Mouse (Mus musculus) forebrain, embryonic 15.5 days (tissue): ENCODE results near the gene Got1. TPM values are rescaled to one million over a fixed set of nuclear protein-coding genes. Genes with fewer than 3 reads are reported as not detected.
"Not testable (repeated sequence)": the region's sequence is repeated elsewhere in the genome, so short reads cannot be mapped to it uniquely, and the experiment has no call there.

Experiments used
- ATAC-seq: fragments of 200-750 bp; cut with Nextera tagmentation; replicated peaks from 2 replicates; pipeline ENCODE4 v1.8.0; 2017; ENCODE audit warnings: mild to moderate bottlenecking, moderate TSS enrichment, moderate library complexity
- H3K27ac ChIP-seq: fragments of 300-500 bp; sonication (generic); replicated peaks from 2 replicates; pipeline ENCODE4 v1.5.1; 2015; ENCODE audit warnings: mild to moderate bottlenecking, inconsistent platforms
- H3K27me3 ChIP-seq: fragments of 300-500 bp; sonication (generic); 2 replicates; pipeline ENCODE4 v1.6.1; 2015; ENCODE audit warnings: inconsistent platforms
- H3K36me3 ChIP-seq: fragments of 300-500 bp; sonication (generic); 2 replicates; pipeline ENCODE4 v1.6.1; 2015; ENCODE audit warnings: mild to moderate bottlenecking, inconsistent platforms
- H3K4me1 ChIP-seq: fragments of 300-500 bp; sonication (generic); 2 replicates; pipeline ENCODE4 v1.6.1; 2015; ENCODE audit warnings: inconsistent platforms
- H3K4me2 ChIP-seq: fragments of 300-500 bp; sonication (generic); replicated peaks from 2 replicates; pipeline ENCODE4 v1.6.1; 2015; ENCODE audit warnings: mild to moderate bottlenecking, inconsistent platforms
- H3K4me3 ChIP-seq: fragments of 300-500 bp; sonication (generic); 2 replicates; pipeline ENCODE4 v1.5.1; 2015; ENCODE audit warnings: mild to moderate bottlenecking, inconsistent platforms
- H3K9ac ChIP-seq: fragments of 300-500 bp; sonication (generic); replicated peaks from 2 replicates; pipeline ENCODE4 v1.6.1; 2015; ENCODE audit warnings: mild to moderate bottlenecking, inconsistent platforms
- H3K9me3 ChIP-seq: fragments of 300-500 bp; sonication (generic); 2 replicates; pipeline ENCODE4 v1.6.1; 2016; ENCODE audit warnings: inconsistent platforms
- WGBS: fragments of 180-500 bp; shearing (Covaris S2); methylation state at CpG from one replicate; pipeline ENCODE4 v1.1.7; 2015; ENCODE audit warnings: mixed read lengths; 5-methylcytosine and 5-hydroxymethylcytosine counted together
- polyA plus RNA-seq: library from polyadenylated mRNA; unstranded; fragments of >200 nt; fragmentation: Nextera tagmentation; extraction: Ambion mirVana; gene quantifications from 2 replicates; pipeline ENCODE4 v1.2.1, GENCODE M21; 2015

The Got1 gene
- polyA plus RNA-seq, 1 experiment from 2014 or later, result 75.6 TPM

DNA sequence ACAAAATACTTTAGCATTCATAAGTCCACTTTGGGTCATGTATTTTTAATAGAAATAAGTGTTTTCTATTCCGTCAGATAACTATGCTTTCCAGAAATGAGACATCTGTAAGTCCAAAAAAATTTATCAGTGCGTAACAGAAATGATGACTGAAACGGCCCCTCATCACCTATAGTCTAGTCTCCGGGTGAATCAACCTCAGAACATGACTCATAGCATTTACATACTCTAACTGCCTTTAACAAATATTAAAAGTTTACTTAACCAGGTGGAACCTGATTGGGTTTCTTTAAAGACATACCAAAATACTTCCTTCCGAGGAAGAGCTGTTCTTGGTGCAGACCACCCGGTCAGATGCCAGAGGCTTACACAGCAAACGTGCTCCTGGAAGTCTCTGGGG lies 6.1 kb downstream of the Got1 start:
- no peak for ATAC-seq
- Histone ChIP-seq H3K4me2 (no peak overlapping the region), H3K36me3 (peaks cover 13% of the 10 kb centered on the region)

DNA sequence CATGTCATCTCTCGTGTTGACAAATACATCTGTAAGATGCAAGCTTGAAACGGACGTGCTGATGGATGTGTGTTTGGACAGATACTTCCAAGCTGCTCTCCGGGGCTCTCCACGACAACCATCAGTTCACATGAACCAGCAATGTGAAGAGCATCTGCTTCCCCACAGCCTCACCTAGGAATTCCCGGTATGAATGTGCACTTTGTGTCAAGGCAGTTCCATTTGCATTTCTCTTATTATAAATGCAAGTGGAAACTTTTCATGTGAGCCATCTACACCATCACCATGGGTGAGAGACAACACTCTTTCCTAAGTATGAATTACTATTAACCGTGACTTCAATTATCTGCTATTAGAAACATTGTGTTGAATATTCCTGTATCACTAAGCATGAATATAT lies 6.6 kb downstream of the Got1 start:
- H3K27ac ChIP-seq, result no peak overlapping the region
- ATAC-seq, result no peak
- H3K27me3 ChIP-seq, result no peaks in the 10 kb centered on the region
- WGBS, result 62% methylated on average over 7 of the region's 7 CpGs
- peaks cover 33% of the 10 kb centered on the region for H3K4me1 ChIP-seq
- no peak overlapping the region for H3K4me2 ChIP-seq
- H3K9me3 ChIP-seq, result no peaks in the 10 kb centered on the region
- no peak overlapping the region for H3K4me3 ChIP-seq
- peaks cover 13% of the 10 kb centered on the region for H3K36me3 ChIP-seq
- no peak overlapping the region for H3K9ac ChIP-seq

More for the DNA sequence above, 6.1 kb downstream of the Got1 start:
- H3K9me3 ChIP-seq, result no peaks in the 10 kb centered on the region
- H3K27ac ChIP-seq, result no peak overlapping the region
- peaks cover 36% of the 10 kb centered on the region for H3K4me1 ChIP-seq
- no peaks in the 10 kb centered on the region for H3K27me3 ChIP-seq
- H3K9ac ChIP-seq, result no peak overlapping the region
- no peak overlapping the region for H3K4me3 ChIP-seq
- WGBS, result 87% methylated on average over 7 of the region's 7 CpGs

DNA sequence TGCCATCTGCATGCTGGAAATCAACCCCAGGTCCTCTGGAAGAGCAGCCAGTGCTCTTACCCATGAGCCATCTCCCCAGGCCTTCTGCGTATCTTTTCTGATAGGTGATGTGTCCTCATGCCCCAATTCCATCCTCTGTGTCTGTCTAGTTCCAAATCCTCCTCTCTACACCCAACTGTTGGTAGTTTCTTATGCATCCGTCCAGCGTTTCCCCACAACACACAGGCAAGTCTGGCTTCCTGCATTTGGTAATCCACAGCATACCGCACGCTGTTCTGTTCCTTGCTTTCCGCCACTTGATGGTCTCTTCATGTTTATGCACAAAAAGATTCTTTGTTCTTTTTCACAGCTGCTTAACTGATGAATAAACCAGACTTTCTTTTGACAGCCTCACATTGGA lies 7.1 kb downstream of the Got1 start:
- Histone ChIP-seq H3K27me3 (no peaks in the 10 kb centered on the region), H3K36me3 (peaks cover 13% of the 10 kb centered on the region), H3K4me2 (no peak overlapping the region; the same call in 1 of the 2 replicates), H3K4me1 (peaks cover 28% of the 10 kb centered on the region), H3K4me3 (no peak overlapping the region), H3K9me3 (no peaks in the 10 kb centered on the region), H3K9ac (no peak overlapping the region), H3K27ac (no peak overlapping the region)
- ATAC-seq, result no peak
- WGBS, result 55% methylated on average over 6 of the region's 6 CpGs

DNA sequence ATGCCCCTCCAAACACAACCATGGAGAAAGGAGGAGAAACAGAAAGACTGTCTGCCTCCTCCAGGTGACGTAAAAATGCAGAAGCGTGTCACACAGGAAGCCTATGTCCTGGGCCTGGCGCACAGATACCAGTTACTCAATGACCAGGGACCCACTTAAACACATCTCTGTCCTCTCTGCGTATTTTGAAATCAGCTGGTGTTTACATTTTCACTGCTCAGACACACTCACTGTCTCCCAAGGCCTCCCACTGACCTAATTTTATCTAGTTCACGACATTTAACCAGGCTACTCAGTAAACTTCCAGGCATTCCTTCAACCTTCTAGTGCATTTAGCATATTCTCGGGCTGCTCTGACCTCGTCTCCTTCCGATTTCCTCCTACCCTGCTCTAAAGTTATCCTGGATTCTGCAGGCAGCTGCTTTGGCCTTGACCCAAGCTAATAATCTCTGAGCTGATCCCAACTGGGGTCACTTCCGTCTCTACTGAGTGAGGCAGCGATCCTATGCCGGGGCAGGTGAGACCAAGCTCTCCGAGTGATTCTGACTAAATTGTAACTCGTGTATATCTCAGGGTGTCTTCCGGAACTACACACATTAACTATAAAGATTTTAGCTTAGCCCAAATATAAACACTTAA lies 7.9 kb downstream of the Got1 start:
- no peak overlapping the region for H3K27ac ChIP-seq
- H3K27me3 ChIP-seq, result no peaks in the 10 kb centered on the region
- H3K4me1 ChIP-seq, result peaks cover 20% of the 10 kb centered on the region
- WGBS, result 89% methylated on average over 14 of the region's 14 CpGs
- peaks cover 15% of the 10 kb centered on the region for H3K36me3 ChIP-seq
- H3K4me3 ChIP-seq, result no peak overlapping the region
- no peak overlapping the region for H3K9ac ChIP-seq
- H3K4me2 ChIP-seq, result no peak overlapping the region
- ATAC-seq, result no peak
- no peaks in the 10 kb centered on the region for H3K9me3 ChIP-seq

DNA sequence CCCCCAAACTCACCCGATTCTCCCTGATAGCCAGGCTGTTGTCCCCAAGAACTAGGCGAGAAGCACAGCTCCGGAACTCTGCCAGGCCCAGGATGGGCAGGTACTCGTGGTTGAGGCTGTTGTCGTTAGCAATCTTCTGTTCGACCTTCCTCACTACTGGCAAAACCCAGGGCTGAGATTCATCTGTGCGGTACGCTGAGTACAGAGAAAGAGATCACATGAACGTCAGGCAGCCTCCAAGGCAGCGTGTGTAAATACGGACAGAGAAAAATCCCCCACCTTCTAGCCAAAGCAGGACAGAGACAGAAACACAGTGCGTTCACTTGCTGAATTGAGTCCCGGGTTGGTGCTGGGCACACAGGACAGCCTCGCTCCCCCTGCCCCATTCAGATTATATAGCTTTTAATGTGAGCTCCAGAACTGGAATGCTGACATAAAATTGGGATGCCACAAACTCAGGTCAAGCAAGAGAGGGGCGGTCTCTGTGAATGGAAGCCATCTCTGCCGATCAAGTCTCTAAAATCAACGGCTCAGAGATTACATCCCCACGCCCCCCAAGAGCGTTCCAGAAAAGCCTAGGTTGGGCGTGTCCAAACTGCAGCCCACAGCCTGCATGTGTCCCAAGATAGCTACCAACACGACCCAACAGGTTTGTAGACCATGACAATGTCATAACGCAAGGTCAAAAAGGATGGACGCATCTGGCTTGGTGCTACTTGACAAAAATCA lies 8.6 kb downstream of the Got1 start:
- no peak overlapping the region for H3K4me3 ChIP-seq
- H3K4me1 ChIP-seq, result peaks cover 13% of the 10 kb centered on the region
- no peaks in the 10 kb centered on the region for H3K27me3 ChIP-seq
- H3K27ac ChIP-seq, result no peak overlapping the region
- no peaks in the 10 kb centered on the region for H3K9me3 ChIP-seq
- H3K4me2 ChIP-seq, result no peak overlapping the region
- H3K36me3 ChIP-seq, result peaks cover 22% of the 10 kb centered on the region
- ATAC-seq, result no peak
- no peak overlapping the region for H3K9ac ChIP-seq
- WGBS, result 94% methylated on average over 23 of the region's 23 CpGs

DNA sequence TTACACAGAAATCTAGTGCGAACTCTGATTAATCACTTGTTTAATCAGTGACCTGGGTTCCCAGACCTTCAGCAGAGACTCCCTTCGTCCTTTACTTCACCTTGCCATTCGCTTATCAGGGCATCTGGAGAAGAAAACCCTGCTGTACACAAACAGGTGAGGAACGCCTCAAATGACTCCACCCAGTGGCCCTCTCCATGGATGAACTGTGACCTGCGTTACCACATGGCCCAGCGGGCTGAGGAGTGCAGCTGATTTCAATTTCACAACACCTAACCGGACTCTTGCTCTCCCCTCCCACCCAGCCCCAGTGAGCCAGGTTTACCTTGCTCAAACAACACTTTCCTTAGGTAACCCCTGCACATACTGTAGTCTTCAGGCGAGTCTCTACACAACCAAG lies 10.5 kb downstream of the Got1 start:
- H3K9ac ChIP-seq, result no peak overlapping the region
- H3K27me3 ChIP-seq, result no peaks in the 10 kb centered on the region
- H3K36me3 ChIP-seq, result peaks cover 22% of the 10 kb centered on the region
- no peak overlapping the region for H3K4me2 ChIP-seq
- H3K4me3 ChIP-seq, result no peak overlapping the region
- ATAC-seq, result no peak
- H3K4me1 ChIP-seq, result 0 out of 2 replicates have a peak, but pooled peaks cover 8% of the 10 kb centered on the region
- no peaks in the 10 kb centered on the region for H3K9me3 ChIP-seq
- WGBS, result 93% methylated on average over 8 of the region's 8 CpGs
- no peak overlapping the region for H3K27ac ChIP-seq

DNA sequence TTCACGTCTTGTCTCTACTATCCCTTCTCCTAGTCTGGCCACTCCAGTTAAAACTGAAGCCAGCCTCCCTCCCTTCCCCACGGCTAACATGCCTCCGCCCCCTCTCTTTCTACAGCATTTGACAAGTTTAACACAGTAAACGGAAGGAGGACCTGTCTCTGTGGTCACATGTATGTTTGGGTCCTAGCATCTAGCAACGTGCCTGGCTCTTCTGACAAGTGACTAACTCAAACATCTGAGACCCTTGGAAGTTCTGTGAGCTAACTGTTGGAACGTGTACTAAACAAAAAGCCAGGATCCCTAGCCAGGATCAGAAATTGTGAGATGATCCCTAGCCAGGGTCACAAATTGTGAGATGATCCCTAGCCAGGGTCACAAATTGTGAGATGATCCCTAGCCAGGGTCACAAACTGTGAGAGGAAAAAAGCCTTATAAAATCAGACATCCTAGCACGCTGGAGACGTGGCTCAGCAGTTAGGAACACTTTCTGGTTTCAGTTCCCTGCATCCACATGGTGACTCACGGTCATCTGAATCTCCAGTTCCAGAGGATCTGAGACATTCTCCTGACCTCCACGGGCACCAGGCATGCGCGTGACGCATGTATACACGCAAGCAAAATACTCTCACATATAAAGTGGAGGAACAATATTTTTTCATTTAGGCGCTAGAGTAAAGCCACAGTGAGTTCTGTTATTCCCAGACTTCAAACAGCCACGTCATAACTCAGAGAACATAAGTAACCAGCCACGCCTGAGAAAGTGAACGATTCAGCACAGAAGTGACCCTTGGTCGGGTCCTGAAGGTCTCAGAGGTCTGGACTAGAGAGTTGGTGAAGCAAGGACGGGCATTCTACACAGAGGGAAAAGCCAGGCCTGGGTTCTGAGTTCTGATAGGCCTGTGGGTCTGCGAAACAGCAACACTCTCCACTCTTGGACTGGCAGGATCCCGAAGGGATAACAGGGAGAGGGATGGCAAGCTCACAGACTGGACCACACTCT lies 12.5 kb downstream of the Got1 start:
- Histone ChIP-seq H3K27me3 (no peaks in the 10 kb centered on the region), H3K27ac (no peak overlapping the region), H3K4me3 (no peak overlapping the region), H3K4me1 (no peaks in the 10 kb centered on the region), H3K9me3 (no peaks in the 10 kb centered on the region), H3K9ac (no peak overlapping the region), H3K36me3 (peaks cover 26% of the 10 kb centered on the region), H3K4me2 (no peak overlapping the region)
- ATAC-seq, result no peak
- WGBS, result 90% methylated on average over 22 of the region's 22 CpGs

DNA sequence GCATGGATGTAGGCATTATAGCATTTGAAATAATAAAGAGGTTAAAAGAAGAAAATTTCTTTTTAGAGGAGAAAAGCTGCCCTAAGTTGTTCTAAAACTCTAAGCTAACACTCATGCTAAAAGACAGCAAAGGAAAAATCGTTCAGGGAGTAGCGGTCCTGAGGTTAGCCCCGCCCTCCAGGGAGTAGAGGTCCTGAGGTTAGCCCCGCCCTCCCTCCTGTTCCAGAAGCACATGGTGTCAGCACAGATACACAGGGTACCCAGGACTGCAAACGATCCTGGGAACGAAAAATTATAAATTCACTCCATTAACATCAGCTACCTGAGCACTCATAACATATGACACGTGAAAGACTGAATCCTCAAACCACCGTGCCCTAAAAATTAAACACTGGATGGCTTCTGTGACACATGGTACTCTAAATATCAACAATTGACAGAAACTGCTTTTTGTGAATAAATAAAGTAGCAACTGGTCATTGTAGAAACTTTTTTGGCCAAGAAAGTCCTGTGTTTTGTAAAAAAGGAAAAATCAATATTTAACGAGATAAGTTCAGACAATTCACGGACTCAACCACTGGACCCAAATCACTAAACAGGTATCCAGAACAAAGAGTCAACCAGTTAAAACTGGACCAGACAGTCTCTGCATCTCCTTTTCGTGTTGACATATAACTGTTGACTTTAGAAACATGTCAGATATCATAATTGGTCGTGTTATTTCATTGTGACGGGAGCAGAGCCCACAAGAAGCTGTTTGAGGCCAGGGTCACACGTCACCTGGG lies 13.8 kb downstream of the Got1 start:
- no peak for ATAC-seq
- Histone ChIP-seq H3K9ac (no peak overlapping the region), H3K4me2 (no peak overlapping the region), H3K4me1 (no peaks in the 10 kb centered on the region), H3K4me3 (no peak overlapping the region), H3K27me3 (no peaks in the 10 kb centered on the region), H3K36me3 (peaks cover 36% of the 10 kb centered on the region), H3K9me3 (no peaks in the 10 kb centered on the region), H3K27ac (no peak overlapping the region)
- WGBS, result 92% methylated on average over 14 of the region's 14 CpGs

DNA sequence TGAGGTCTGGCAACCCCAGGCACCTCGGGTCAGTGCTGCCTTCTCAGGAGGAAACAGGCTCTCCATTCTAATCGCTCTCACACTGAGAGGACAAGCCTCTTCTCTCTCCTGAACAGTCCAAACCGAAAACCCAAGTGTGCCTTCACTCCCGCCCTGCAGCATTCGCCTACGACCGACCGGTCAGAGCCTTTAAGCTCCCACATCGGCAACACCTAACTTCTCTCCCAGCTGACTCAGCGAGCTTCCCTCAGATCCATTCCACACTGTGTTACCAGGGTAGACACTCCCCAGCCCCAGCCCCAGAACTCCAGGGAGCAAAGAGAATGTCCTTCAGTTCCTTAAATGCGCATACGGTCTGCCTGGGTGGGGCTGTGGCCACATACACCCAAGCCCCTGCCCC lies 19.0 kb downstream of the Got1 start:
- H3K27me3 ChIP-seq, result no peaks in the 10 kb centered on the region
- H3K4me3 ChIP-seq, result no peak overlapping the region
- 93% methylated on average over 12 of the region's 12 CpGs for WGBS
- no peak overlapping the region for H3K4me2 ChIP-seq
- no peak overlapping the region for H3K27ac ChIP-seq
- no peaks in the 10 kb centered on the region for H3K9me3 ChIP-seq
- peaks cover 44% of the 10 kb centered on the region for H3K36me3 ChIP-seq
- no peak overlapping the region for H3K9ac ChIP-seq
- H3K4me1 ChIP-seq, result no peaks in the 10 kb centered on the region
- ATAC-seq, result no peak

DNA sequence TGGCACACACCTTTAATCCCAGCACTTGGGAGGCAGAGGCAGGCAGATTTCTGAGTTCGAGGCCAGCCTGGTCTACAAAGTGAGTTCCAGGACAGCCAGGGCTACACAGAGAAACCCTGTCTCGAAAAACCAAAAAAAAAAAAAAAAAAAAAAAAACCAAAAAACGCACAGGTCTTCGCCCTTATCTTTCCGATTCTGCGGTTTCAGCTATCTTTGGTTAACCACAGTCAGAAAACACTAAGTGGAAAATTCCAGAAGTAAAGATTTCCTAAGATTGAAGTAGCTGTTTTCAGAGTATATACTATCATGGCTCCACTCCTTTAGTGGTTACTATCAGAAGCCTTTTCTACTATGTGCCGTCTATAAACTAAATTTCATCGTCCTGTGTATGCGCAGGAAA lies 20.8 kb downstream of the Got1 start:
- peaks cover 57% of the 10 kb centered on the region for H3K36me3 ChIP-seq

DNA sequence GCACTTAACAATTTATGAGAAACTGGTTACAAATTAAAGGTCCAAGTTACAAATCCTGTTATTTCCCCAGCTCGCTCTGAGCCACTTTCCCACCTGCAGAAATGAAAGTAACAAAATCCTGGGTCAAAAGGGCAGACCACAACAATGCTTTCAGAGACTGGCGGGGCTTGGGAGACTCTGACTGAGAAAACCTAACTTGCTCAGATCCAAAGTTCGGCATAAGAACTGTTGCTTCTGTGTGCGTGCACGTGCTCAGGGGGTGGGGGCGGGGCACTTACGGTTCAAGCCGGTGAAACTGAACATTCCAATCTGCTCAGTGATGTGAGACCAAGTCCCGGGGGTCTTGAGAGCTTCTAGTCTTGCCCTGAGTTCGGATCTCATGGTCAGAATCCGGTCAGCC lies 21.8 kb downstream of the Got1 start:
- H3K36me3 ChIP-seq, result peaks cover 59% of the 10 kb centered on the region
- no peak overlapping the region for H3K4me2 ChIP-seq
- H3K4me1 ChIP-seq, result no peaks in the 10 kb centered on the region
- H3K9me3 ChIP-seq, result no peaks in the 10 kb centered on the region
- no peak for ATAC-seq
- 81% methylated on average over 11 of the region's 11 CpGs for WGBS
- H3K27ac ChIP-seq, result no peak overlapping the region
- H3K9ac ChIP-seq, result no peak overlapping the region
- no peaks in the 10 kb centered on the region for H3K27me3 ChIP-seq
- H3K4me3 ChIP-seq, result no peak overlapping the region

More for the DNA sequence above, 20.8 kb downstream of the Got1 start:
- not testable (repeated sequence) for H3K9me3 ChIP-seq, H3K4me2 ChIP-seq, H3K27ac ChIP-seq, H3K4me1 ChIP-seq, H3K9ac ChIP-seq, H3K4me3 ChIP-seq, ATAC-seq, H3K27me3 ChIP-seq
- WGBS, result 94% methylated on average over 8 of the region's 9 CpGs
